Mouse (Mus musculus): ENCODE data around the gene 4930435E12Rik. TPM values are rescaled to one million over a fixed set of nuclear protein-coding genes. Genes with fewer than 3 reads are reported as not detected.

The 4930435E12Rik gene
- not detected in 2 replicates for polyA plus RNA-seq (2011; ENCODE audit: insufficient read depth, insufficient read length, low read depth, missing spikeins)

GRCm38 (mm10) chr16:38828649-38829048 is at the start of gene 4930435E12Rik:
Gene 4930435E12Rik (minus strand): TSS chr16:38828749.
- Histone ChIP-seq H3K4me3 (ENCODE audit: low read depth, low read length) (no peak within 1 kb of the TSS), H3K9me3 (replicated peaks; ENCODE audit: control insufficient read depth, insufficient read depth, low read length, poor library complexity, severe bottlenecking) (peaks cover 4% of the 10 kb centered on the region; the same call in 1 of the 2 replicates), H3K4me1 (ENCODE audit: control insufficient read depth, insufficient read depth, low read length) (no peaks in the 10 kb centered on the region), H3K27ac (ENCODE audit: insufficient read depth, low read length) (no peak within 1 kb of the TSS), H3K9ac (ENCODE audit: low read depth, poor library complexity, severe bottlenecking) (no peak within 1 kb of the TSS), H3K27me3 (ENCODE audit: control insufficient read depth, insufficient read depth, low read length, poor library complexity, severe bottlenecking) (no peaks in the 10 kb centered on the region), H3K36me3 (ENCODE audit: control insufficient read depth, insufficient read depth, low read length, poor library complexity, severe bottlenecking) (no peaks in the 10 kb centered on the region)
- no peak for TF ChIP-seq EP300 (IDR thresholded peaks at IDR 0.05; ENCODE audit: insufficient read depth, low read depth, low read length)
- no peak for TF ChIP-seq POLR2A (IDR thresholded peaks at IDR 0.05; ENCODE audit: insufficient read depth, low read length)
- TF ChIP-seq CTCF (IDR thresholded peaks at IDR 0.05; ENCODE audit: low read depth, low read length) = no peak

GRCm38 (mm10) chr16:38874481-38874880 is 45.9 kb upstream of the 4930435E12Rik start:
- Histone ChIP-seq H3K4me1 (ENCODE audit: control insufficient read depth, insufficient read depth, low read length) (no peaks in the 10 kb centered on the region), H3K4me3 (ENCODE audit: low read depth, low read length) (no peak overlapping the region), H3K36me3 (ENCODE audit: control insufficient read depth, insufficient read depth, low read length, poor library complexity, severe bottlenecking) (no peaks in the 10 kb centered on the region), H3K27me3 (ENCODE audit: control insufficient read depth, insufficient read depth, low read length, poor library complexity, severe bottlenecking) (no peaks in the 10 kb centered on the region), H3K9ac (ENCODE audit: low read depth, poor library complexity, severe bottlenecking) (no peak overlapping the region), H3K27ac (ENCODE audit: insufficient read depth, low read length) (no peak overlapping the region), H3K9me3 (replicated peaks; ENCODE audit: control insufficient read depth, insufficient read depth, low read length, poor library complexity, severe bottlenecking) (no peaks in the 10 kb centered on the region)
- no peak for TF ChIP-seq EP300 (IDR thresholded peaks at IDR 0.05; ENCODE audit: insufficient read depth, low read depth, low read length)
- no peak for TF ChIP-seq CTCF (IDR thresholded peaks at IDR 0.05; ENCODE audit: low read depth, low read length)
- TF ChIP-seq POLR2A (IDR thresholded peaks at IDR 0.05; ENCODE audit: insufficient read depth, low read length) = no peak

- no peaks in the 10 kb centered on the region for H3K27me3 ChIP-seq (ENCODE audit: control insufficient read depth, insufficient read depth, low read length, poor library complexity, severe bottlenecking)
- no peak overlapping the region for H3K27ac ChIP-seq (ENCODE audit: insufficient read depth, low read length)
- no peaks in the 10 kb centered on the region for H3K4me1 ChIP-seq (ENCODE audit: control insufficient read depth, insufficient read depth, low read length)
- H3K9me3 ChIP-seq (replicated peaks; ENCODE audit: control insufficient read depth, insufficient read depth, low read length, poor library complexity, severe bottlenecking) = no peaks in the 10 kb centered on the region
- no peak overlapping the region for H3K9ac ChIP-seq (ENCODE audit: low read depth, poor library complexity, severe bottlenecking)
- H3K36me3 ChIP-seq (ENCODE audit: control insufficient read depth, insufficient read depth, low read length, poor library complexity, severe bottlenecking) = no peaks in the 10 kb centered on the region
- no peak overlapping the region for H3K4me3 ChIP-seq (ENCODE audit: low read depth, low read length)
- TF ChIP-seq POLR2A (IDR thresholded peaks at IDR 0.05; ENCODE audit: insufficient read depth, low read length) = no peak
- no peak for TF ChIP-seq EP300 (IDR thresholded peaks at IDR 0.05; ENCODE audit: insufficient read depth, low read depth, low read length)
- no peak for TF ChIP-seq CTCF (IDR thresholded peaks at IDR 0.05; ENCODE audit: low read depth, low read length)
Measured at GRCm38 (mm10) chr16:38873231-38873630, 44.7 kb upstream of the 4930435E12Rik start.

GRCm38 (mm10) chr16:38864358-38864757 is 35.8 kb upstream of the 4930435E12Rik start:
- H3K27me3 ChIP-seq (ENCODE audit: control insufficient read depth, insufficient read depth, low read length, poor library complexity, severe bottlenecking) = no peaks in the 10 kb centered on the region
- TF ChIP-seq EP300 (IDR thresholded peaks at IDR 0.05; ENCODE audit: insufficient read depth, low read depth, low read length) = no peak
- TF ChIP-seq POLR2A (IDR thresholded peaks at IDR 0.05; ENCODE audit: insufficient read depth, low read length) = no peak
- no peak for TF ChIP-seq CTCF (IDR thresholded peaks at IDR 0.05; ENCODE audit: low read depth, low read length)
- H3K27ac ChIP-seq (ENCODE audit: insufficient read depth, low read length) = no peak overlapping the region
- no peaks in the 10 kb centered on the region for H3K36me3 ChIP-seq (ENCODE audit: control insufficient read depth, insufficient read depth, low read length, poor library complexity, severe bottlenecking)
- no peaks in the 10 kb centered on the region for H3K4me1 ChIP-seq (ENCODE audit: control insufficient read depth, insufficient read depth, low read length)
- no peaks in the 10 kb centered on the region for H3K9me3 ChIP-seq (replicated peaks; ENCODE audit: control insufficient read depth, insufficient read depth, low read length, poor library complexity, severe bottlenecking)
- H3K4me3 ChIP-seq (ENCODE audit: low read depth, low read length) = no peak overlapping the region
- no peak overlapping the region for H3K9ac ChIP-seq (ENCODE audit: low read depth, poor library complexity, severe bottlenecking)

GRCm38 (mm10) chr16:38860548-38860947 is 32.0 kb upstream of the 4930435E12Rik start:
- TF ChIP-seq EP300 (IDR thresholded peaks at IDR 0.05; ENCODE audit: insufficient read depth, low read depth, low read length) (no peak), CTCF (IDR thresholded peaks at IDR 0.05; ENCODE audit: low read depth, low read length) (no peak), POLR2A (IDR thresholded peaks at IDR 0.05; ENCODE audit: insufficient read depth, low read length) (no peak)
- H3K27me3 ChIP-seq (ENCODE audit: control insufficient read depth, insufficient read depth, low read length, poor library complexity, severe bottlenecking) = no peaks in the 10 kb centered on the region
- H3K36me3 ChIP-seq (ENCODE audit: control insufficient read depth, insufficient read depth, low read length, poor library complexity, severe bottlenecking) = no peaks in the 10 kb centered on the region
- no peak overlapping the region for H3K9ac ChIP-seq (ENCODE audit: low read depth, poor library complexity, severe bottlenecking)
- H3K9me3 ChIP-seq (replicated peaks; ENCODE audit: control insufficient read depth, insufficient read depth, low read length, poor library complexity, severe bottlenecking) = no peaks in the 10 kb centered on the region
- H3K27ac ChIP-seq (ENCODE audit: insufficient read depth, low read length) = no peak overlapping the region
- H3K4me1 ChIP-seq (ENCODE audit: control insufficient read depth, insufficient read depth, low read length) = no peaks in the 10 kb centered on the region
- H3K4me3 ChIP-seq (ENCODE audit: low read depth, low read length) = no peak overlapping the region

GRCm38 (mm10) chr16:38858120-38858749 is 29.7 kb upstream of the 4930435E12Rik start:
- no peak overlapping the region for H3K27ac ChIP-seq (ENCODE audit: insufficient read depth, low read length)
- no peaks in the 10 kb centered on the region for H3K36me3 ChIP-seq (ENCODE audit: control insufficient read depth, insufficient read depth, low read length, poor library complexity, severe bottlenecking)
- no peak overlapping the region for H3K9ac ChIP-seq (ENCODE audit: low read depth, poor library complexity, severe bottlenecking)
- H3K4me3 ChIP-seq (ENCODE audit: low read depth, low read length) = no peak overlapping the region
- no peaks in the 10 kb centered on the region for H3K4me1 ChIP-seq (ENCODE audit: control insufficient read depth, insufficient read depth, low read length)
- no peaks in the 10 kb centered on the region for H3K27me3 ChIP-seq (ENCODE audit: control insufficient read depth, insufficient read depth, low read length, poor library complexity, severe bottlenecking)
- H3K9me3 ChIP-seq (replicated peaks; ENCODE audit: control insufficient read depth, insufficient read depth, low read length, poor library complexity, severe bottlenecking) = no peaks in the 10 kb centered on the region
- TF ChIP-seq POLR2A (IDR thresholded peaks at IDR 0.05; ENCODE audit: insufficient read depth, low read length) = no peak
- no peak for TF ChIP-seq EP300 (IDR thresholded peaks at IDR 0.05; ENCODE audit: insufficient read depth, low read depth, low read length)
- no peak for TF ChIP-seq CTCF (IDR thresholded peaks at IDR 0.05; ENCODE audit: low read depth, low read length)
